Mouse (Mus musculus): ENCODE measurements at regions not wholly inside any gene's neighbourhood (a gene's known extent, or its start where the extent isn't known, plus 50 kb on each side); places are given as distances from the start of the nearest gene placed in this dataset.

GRCm38 (mm10) chr15:94049638-94050273 lies 415.5 kb downstream of the Adamts20 start:
- no peak for DNase-seq (ENCODE audit: low spot score in 2 of 2)

DNA sequence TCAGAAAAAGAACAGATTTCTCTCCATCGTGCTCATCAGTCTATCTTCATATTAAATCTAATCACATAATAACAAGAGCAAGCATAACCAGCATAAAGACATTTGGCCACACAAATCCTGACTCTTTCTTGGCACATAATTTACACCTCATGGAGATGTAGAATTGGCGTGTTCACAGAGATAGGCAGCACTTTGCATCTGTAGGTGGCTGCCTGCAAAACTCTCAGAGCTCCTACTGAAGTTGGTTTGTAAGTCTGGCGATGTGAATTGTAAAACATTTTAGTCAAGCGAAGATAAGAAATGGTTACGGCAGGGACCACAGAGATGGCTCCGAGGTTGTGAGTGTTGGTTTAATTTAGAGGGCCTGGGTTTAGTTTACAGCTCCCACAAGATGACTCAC lies 419.0 kb downstream of the Adamts20 start:
- DNase-seq (ENCODE audit: low spot score in 2 of 2) = no peak

- DNase-seq (ENCODE audit: low spot score in 2 of 2) = peak; percentile 27 to 33
Observed at GRCm38 (mm10) chr15:94045131-94045756, 420.0 kb downstream of the Adamts20 start.

DNA sequence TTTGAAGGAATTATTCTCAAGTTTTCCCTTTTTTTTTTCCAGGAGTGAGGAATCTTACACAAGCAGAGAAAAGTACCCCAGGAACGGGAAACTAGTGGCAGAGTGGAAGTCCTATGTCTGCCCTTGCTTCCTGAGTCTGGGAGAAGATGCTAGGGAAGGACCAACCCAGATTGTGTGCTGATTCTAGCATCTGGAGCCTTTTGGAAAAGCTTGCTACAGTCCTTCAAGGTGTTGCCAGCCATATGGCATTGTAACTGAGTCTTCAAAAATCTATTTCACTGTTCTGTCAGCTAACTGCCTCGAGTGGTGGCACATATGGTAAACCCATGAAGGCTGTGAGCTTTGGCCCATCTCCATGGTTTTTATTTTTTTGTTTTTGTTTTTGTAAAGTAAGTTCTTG lies 432.3 kb downstream of the Adamts20 start:
- no peak for DNase-seq (ENCODE audit: low spot score in 2 of 2)

DNA sequence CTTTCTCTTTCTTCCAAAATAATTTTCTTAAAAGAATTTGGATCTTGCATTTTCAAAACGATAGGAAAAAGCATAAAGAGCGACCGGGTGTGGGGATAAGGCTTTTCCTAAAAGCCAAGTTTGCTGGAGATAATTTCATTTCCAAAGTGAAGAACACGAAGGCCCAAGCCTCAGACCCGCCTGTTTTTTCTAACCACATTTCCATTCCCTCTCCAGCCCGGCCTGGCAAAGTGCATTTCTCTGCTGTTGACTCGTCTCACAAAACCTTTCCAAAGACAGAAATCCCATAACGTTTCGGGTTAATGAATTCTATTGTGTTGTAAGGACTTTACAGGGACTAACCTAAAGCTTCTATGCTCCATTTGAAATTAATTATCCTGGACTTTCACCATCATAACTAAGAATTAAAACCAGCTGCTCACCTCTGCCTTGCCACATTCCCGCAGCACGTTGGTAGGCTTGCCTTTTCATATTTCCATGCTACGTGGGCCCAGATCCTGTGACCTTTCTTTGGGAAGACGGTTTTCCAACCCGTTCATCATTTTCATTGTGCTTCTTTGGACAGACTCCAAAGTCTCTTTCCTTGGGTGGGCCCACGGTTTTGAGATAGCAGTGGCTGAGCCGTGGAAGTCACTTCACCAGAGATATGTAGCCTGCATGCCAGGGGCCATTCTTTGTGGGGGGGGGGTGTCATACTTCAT lies 430.5 kb upstream of the Prickle1 start:
- no peak for DNase-seq (ENCODE audit: low spot score in 2 of 2)

DNA sequence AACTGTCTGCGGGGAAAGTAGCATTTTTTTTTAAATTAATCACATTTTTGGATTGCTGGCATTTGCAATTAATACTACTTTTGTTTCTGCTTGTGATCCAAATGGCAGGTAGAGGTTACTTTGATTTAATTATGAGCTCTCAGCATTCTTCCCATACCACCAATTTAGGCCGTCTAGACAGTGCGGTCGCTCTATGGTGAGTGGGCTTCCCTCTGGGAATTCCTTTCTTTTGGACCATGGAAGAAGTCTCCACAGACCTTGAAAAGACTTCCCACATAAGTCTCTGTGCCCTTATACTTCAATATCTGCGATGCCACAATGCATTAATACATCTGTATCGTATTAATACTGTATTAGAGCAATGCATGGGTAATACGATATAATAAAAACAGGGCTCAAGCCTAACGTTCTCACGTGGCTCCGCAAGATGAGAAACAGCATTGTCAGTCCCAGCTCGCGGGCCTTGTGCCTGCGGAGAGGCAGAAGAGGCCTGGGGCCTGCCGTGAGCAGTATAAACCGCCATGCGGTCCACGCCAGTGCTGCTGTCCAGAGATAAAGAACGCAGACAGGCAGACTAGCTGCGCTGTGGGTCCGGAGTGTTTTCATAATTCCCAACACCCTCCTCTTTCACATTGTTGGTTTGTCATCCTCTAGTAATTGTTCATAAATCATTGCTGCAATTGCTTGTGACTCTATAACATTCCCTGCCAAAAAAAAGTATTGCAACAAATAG lies 429.7 kb upstream of the Prickle1 start:
- DNase-seq (ENCODE audit: low spot score in 2 of 2) = no peak

GRCm38 (mm10) chr15:94024806-94025205 lies 429.1 kb upstream of the Prickle1 start:
- DNase-seq (ENCODE audit: low spot score in 2 of 2) = no peak

DNA sequence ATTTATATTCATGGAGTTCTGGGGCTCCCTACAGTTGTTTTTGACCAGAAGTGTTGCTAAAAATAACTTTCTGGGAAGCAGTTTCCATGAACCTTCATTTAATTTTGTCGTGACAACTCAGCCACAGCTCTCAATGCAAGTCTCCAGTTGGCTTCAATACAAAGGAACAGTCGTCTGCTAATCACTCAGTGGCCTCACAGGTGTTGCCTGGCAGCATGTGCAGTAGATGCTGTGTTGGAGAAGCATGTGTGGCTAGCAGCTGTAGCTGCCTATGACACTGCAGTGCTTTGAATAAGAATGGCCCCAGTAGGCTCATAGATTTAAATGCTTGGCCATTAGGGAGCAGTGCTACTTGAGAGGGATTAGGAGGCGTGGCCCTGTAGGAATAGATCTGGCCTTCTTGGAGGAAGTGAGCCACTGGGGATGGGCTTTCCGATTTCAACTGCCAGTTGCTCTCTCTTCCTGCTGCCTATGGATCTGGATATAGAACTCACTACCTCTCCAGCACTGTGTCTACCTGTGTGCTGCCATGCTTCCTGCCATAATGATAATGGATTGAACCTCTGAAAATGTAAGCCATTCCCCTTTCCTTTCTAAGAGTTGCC lies 428.5 kb upstream of the Prickle1 start:
- no peak for DNase-seq (ENCODE audit: low spot score in 2 of 2)

- no peak for DNase-seq (ENCODE audit: low spot score in 2 of 2)
Observed at GRCm38 (mm10) chr15:94023501-94023900, 427.8 kb upstream of the Prickle1 start.

DNA sequence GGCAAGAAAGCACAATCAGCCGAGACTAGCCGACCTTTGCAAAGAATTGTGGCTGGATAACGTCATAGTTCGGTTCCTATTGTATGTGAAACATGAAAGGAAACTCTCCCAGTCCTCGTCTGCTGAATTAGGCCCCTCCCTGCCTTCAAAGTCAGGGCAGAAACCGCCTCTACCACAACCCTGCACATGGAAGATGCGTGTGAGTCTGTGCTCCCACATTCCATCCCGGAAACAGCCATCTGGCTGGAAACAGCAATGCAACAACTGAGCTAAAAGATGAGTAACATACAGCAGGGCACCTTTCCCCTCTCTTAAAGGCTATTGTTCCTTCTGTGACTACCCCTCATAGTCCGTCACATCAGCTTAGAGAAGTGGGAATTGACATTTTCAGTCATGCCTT lies 422.1 kb upstream of the Prickle1 start:
- DNase-seq (ENCODE audit: low spot score in 2 of 2) = no peak

DNA sequence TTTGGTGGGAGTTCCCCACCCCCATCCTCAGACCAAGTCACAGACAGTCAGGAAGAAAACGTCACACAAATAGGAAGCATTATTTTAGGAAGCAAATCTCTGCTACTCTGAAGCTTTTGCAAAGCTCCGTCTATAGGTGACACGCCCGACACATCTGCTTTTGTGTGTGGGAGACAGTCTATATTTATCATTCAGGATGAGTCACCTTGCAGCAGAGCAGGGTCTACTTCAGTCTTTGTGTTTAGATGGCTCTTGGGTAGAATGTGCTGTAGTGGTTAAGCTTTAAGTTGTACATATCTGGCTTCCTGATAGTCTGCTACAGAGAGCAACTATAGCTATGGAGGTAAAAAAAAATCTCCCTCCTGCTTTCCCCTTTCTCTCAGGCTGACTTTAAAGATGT lies 415.8 kb upstream of the Prickle1 start:
- DNase-seq (ENCODE audit: low spot score in 2 of 2) = no peak

DNA sequence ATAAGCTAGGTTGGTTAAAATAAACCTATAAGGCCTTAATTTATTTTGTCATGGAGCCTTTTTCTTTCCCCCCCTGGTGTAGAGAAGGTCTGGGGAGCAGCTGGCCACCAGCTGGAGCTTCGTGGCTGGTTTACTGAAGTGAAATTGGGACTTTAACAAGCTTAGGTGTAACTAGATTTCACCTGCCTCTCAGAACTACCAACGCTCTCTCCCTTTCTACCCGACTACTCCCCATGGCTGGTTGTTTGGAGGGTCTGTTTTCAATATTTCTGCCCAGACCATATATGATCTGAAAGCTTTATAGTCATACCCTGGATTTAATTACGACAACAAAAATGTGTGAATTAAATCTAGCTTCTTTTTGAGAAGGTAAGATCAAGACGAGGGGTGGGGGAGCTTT lies 410.4 kb upstream of the Prickle1 start:
- no peak for DNase-seq (ENCODE audit: low spot score in 2 of 2)

- DNase-seq (ENCODE audit: low spot score in 2 of 2) = no peak
Observed at GRCm38 (mm10) chr15:94004911-94005310, 409.2 kb upstream of the Prickle1 start.

DNA sequence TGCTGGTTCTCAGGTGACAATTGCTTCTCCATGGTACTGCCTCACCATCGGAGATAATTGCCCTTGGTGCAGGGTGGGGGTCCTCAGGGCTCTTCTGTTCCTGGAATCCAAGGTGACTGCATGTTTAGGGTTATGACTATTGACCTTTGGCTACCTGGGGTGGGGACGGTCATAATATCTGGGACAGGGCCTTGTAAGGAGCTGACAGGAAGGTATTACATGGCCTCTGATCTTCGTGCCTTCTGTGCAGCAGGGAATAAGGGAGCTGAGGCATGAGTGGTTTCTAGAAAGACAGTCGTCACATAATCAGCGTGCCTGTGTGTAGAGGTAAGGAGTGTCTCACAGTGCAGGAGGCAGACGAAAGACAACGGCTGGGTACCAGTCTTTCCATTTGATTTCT lies 407.5 kb upstream of the Prickle1 start:
- no peak for DNase-seq (ENCODE audit: low spot score in 2 of 2)

DNA sequence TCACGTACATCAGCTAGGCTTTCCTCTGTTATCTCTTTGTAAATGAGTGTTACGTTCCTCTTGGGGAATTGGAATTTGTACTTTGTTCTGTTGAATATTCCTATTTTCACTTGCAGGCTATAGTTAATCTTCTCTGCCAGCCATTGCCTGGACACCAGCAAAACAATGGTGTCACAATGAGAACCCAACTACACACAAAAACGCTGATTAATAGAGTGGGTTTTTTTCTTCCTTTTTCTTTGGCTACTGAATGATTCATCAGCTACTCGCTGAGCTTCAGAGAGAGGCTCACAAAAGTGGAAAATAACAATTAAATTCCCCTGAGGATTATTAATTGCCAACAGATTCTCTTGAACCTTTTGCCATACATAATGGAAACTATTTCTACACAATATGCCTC lies 398.9 kb upstream of the Prickle1 start:
- DNase-seq (ENCODE audit: low spot score in 2 of 2) = peak in 1 of 2 experiments; percentile 5

GRCm38 (mm10) chr15:93990139-93990538 lies 394.4 kb upstream of the Prickle1 start:
- peak in 1 of 2 experiments; percentile 6 for DNase-seq (ENCODE audit: low spot score in 2 of 2)

DNA sequence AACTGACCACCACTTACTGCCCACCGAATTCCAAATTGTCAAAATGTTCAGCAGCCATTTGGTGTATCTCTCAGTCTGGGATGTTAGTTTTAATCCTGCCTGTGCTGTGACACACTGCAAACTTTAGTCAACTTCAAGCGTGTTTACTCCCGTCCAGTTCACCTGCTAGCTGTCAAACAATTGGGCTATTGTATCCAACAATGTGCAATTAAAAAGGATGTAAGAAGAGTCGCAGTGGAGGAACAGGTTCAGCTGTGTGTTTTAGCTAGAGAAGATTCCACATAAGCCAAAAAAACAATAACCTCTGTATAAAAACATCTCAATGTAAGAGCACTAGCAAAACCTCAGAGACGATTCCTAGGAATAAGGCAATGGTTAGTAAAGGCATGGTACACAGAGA lies 392.7 kb upstream of the Prickle1 start:
- peak in 1 of 2 experiments; percentile 1 for DNase-seq (ENCODE audit: low spot score in 2 of 2)

- DNase-seq (ENCODE audit: low spot score in 2 of 2) = peak in 1 of 2 experiments; percentile 5
Observed at GRCm38 (mm10) chr15:93986631-93987429, 391.1 kb upstream of the Prickle1 start.

DNA sequence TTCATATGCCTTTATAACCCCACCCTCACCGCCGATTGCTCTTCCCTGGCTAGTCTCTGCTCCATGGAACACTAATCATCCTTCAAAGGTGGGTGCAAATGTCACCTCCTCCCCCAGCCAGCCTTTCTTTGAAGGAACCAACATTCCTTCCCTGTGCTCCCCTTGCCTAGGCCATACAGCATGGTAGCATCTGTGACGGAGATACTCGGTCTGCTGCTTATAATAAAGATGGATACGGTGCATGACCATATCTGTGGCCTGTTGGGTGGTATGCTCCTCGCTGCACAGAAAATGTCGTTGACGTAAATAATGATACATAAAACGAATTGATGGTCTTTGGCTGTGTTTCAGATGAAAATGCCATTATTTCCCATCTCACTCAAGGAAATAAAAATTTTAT lies 386.4 kb upstream of the Prickle1 start:
- no peak for DNase-seq (ENCODE audit: low spot score in 2 of 2)

GRCm38 (mm10) chr15:93977494-93977893 lies 381.8 kb upstream of the Prickle1 start:
- DNase-seq (ENCODE audit: low spot score in 2 of 2) = no peak

DNA sequence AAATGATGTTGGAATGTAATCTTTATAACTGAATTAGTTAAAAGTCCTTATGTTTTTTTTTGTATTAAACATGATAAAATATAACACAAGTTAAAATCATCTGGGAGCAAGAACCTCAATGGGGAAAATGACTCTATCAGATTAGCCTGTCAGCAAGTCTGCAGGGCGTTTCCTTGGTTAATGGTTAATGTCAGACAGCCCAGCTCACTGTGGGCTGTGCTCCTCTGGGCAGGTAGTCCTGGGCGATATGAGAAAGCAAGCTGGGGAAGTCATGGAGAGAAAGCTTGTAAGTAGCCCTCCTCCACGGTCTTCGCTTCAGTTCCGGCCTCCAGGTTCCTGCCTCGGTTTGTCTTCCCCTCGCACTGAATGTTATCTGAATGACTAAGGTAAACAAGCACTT lies 379.0 kb upstream of the Prickle1 start:
- no peak for DNase-seq (ENCODE audit: low spot score in 2 of 2)
